Mouse (Mus musculus): ENCODE measurements around the gene Gsk3b. TPM values are rescaled to one million over a fixed set of nuclear protein-coding genes. Genes with fewer than 3 reads are reported as not detected.
"Not testable (repeated sequence)": the region's sequence is repeated elsewhere in the genome, so short reads cannot be mapped to it uniquely, and the experiment has no call there.

Gene Gsk3b
- 100 to 1,000 TPM; 142 to 170 (median 159) TPM for total RNA-seq (2022)

DNA sequence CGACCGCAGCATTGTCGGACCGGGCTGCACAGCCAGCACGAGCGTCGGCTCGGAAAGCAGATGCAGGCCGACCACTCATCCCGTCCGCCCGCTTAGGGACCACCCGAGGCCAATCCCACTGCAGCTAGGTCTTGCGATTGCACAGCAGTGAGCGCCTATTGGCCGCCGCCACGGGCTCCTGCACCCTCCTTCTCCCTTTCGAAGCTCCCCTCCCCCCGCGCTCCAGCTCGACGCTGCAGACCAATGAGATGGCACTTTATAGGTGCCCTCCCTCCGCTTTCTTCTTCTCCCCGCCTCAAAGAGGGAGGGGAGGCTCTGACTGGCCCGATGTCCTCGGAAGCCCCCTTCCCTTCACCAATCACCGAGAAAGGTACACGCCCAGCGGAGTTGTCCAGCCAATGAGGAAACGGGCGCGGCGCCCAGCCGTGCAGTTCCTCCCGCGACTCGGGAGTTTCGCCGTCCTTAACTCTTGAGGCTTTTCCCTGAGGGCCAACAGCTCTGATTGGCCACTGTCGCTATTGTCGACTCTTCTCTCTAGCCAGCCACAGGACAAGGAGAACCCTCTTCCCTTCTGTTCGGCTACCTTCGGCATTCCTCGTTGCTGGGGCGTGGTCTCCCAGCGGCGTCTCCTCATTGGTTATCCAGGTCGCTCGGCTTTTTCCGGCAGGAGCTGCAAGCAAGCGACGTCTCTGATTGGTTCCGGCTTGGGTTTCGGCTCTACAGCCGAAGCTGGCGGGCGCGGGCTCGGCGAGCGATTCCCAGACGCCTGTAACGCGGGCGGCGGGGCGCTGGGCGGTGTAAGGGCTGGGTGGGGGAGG lies at the start of gene Gsk3b:
TSS of gene Gsk3b (plus strand) at position 373 of the 818 bp plus-strand sequence.
- peak; percentile 100 for DNase-seq (ENCODE audit: low spot score in 2 of 2)

DNA sequence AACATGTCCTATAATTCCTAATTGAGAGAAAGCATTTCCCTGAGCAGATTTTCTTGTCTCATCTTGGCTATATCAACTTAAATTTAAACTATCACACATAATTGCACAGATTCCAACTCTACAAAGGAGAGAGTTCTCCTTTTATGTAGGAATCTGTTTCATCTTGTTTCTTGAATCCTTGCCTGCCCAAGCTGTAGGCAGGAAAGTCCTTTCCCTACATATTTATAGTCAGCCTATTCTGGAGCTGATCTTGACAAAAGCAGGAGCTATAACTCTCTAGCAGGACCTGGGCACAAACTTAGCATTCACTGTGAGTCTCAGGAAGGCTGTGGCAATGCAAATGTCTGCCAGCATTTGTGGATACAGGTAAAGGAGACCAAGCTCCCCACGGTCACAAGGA lies 46.6 kb upstream of the Gsk3b start:
- DNase-seq (ENCODE audit: low spot score in 2 of 2): no peak

DNA sequence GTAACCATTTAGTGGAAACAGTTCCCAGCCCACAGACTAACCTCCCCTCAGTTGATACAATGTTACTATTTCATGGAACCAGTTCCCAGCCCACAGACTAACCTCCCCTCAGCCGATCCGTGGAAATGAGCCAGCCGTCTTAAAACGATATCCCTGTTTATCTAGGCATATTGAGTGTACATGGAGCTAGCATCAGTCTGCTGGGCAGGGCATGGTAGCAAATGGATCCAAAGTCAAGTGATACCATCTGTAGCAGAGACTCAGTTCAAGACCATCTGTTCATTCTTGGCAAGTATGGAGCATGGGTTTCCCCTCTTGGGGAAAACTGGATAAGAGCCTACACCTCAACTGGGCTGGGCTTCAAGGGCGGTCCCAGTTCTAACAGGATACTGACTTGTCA lies 44.2 kb upstream of the Gsk3b start:
- peak; percentile 25 to 43 for DNase-seq (ENCODE audit: low spot score in 2 of 2)

DNA sequence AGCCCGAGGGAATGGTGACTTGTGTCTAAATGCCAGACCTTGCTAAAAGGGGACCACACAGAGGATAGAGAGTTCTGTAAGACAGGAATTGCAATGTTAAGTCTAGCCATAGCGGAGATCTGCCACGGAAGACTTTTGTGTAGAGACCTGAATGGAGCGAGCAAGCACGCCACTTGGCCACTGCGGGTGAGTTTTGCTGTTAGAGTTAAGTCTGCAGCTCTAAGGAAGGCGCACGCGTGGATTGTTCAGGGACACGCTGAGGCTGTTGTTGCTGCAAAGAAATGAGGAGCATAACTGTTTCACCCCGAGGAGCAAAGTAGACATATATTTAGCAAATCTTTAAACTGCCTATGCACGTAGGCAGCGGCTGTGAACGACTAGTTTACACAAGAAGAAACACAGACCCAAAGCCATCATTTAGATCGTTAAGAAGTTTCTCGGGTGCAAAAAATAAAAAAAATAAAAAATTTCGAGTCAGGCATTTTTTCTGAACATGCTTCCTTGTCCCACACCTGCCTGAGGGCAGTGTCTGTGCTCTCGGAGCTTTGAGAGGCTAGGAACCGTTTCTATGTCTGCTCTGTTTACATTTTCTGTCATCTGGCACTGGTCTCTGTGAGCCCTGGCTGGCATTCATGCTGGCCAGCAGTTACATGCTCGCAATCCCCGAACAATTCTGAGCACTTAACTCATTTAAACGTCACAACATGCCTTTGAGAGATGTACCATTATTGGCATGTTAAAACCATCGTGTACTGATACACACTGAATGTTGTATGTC lies 40.8 kb upstream of the Gsk3b start:
- no peak for DNase-seq (ENCODE audit: low spot score in 2 of 2)

DNA sequence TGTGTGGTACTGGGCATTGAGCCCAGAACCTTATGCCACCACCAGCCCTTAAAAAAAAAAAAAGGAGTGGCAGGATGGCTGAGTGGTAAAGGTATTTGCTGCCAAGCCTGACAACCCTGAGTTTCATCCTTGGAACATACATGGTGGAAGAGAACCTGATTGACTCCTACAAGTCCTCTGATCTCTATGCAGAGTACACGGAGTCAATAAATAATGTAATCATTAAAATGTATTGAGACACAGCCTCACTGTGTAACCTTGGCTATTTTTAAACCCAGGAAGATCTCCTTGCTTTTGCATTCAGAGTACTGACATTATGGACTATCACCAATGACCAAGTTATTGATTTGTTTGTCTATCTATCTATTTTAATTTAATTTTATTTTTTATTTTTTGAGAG lies 30.9 kb upstream of the Gsk3b start:
- no peak for DNase-seq (ENCODE audit: low spot score in 2 of 2)

DNA sequence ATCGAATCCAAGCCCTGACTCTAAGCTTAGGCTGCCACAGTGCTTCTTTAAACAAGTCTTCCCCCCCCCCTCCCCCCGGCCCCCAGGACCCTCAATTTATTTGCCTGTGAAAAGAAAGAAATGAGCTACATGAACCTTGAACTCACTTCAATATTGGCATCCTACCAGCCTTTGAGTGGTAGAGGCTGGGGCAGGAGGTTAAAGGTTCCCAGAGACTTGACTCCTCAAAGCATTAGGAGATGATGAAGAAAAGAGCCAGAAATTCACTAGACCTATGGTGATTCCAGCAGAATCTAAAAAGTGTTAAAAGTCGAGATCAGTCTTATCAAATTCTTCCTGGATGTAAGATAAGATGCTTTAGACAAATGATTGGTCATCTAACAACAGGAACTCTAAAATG lies 30.0 kb upstream of the Gsk3b start:
- no peak for DNase-seq (ENCODE audit: low spot score in 2 of 2)

DNA sequence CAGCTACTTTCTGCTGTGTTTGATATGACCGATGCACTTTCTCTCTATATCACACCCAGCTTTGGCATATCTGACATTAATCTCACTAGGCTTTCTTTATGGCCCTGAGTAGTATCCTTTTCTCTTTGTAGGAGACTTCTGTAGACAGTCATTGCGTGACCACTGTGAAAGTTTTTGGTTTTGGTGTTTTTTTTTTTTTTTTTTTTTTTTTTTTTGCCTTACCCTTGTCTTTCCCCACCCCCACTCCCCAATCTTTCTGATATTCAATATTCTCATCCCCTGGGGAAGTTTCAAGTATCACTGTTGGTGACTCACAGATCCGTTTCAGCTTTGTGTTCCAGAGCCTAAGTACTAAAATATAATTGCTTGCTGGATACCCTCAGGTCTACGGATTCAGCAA lies 29.2 kb upstream of the Gsk3b start:
- no peak for DNase-seq (ENCODE audit: low spot score in 2 of 2)

DNA sequence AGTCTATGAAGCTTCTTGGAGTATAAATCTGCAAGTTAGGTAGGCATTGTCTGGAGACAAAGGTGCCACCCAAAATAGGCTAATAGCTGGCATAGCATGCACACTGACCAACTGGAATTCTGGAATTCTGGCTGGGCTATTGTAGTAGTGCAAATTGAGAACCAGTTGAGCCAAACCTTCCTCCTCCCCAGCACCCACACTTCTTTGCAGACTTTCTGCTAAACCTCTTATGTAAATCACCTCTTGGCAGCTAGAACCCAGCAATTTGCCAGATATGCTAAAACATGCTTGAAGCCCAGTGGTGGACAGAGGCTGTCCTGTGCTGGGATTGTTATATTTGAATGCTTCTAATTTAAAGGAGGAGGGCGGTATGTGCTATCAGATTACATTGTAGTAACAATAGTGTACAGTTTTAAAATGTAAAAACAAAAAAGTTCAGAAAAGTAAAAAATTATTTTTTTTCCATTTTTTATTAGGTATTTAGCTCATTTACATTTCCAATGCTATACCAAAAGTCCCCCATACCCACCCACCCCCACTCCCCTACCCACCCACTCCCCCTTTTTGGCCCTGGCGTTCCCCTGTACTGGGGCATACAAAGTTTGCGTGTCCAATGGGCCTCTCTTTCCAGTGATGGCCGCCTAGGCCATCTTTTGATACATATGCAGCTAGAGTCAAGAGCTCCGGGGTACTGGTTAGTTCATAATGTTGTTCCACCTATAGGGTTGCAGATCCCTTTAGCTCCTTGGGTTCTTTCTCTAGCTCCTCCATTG lies 14.8 kb upstream of the Gsk3b start:
- DNase-seq (ENCODE audit: low spot score in 2 of 2): not testable (repeated sequence)

DNA sequence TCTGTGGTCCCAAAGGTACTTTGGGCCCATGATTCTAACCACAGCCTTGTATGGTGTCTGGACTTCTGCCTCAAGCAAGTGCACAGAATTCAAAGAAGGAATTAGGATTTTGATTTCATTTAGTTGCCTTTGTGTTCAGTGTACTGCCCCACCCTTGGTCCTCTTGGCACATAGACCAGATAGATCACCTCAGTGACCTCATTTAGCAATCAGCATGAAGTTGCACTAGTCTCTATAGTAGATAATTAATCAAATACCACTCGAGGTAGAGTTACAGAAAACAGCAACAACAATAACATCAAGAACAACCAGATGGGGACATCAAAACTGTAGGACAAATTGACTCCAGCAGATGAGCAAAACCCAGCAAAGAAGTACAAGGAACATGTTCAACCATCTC lies 8.6 kb upstream of the Gsk3b start:
- no peak for DNase-seq (ENCODE audit: low spot score in 2 of 2)

DNA sequence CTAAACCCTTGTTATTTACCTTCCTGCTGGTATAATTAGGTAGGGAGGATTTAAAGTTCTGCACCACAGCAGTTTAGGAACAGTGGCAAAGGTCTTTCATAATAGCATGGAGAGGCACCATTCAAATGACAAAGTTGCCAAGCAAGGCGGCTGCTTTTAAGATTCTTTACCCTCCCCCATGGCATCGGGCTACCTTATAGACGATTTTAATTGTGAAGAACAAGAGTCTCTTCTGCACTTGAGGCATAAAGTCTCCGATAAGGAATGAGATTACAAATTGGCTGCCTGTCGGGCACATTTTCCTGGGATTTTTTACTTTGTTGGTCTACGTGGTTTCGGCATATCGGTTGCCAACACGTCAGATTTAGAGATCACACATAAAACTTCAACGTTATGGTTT lies 1.6 kb upstream of the Gsk3b start:
- DNase-seq (ENCODE audit: low spot score in 2 of 2): no peak

DNA sequence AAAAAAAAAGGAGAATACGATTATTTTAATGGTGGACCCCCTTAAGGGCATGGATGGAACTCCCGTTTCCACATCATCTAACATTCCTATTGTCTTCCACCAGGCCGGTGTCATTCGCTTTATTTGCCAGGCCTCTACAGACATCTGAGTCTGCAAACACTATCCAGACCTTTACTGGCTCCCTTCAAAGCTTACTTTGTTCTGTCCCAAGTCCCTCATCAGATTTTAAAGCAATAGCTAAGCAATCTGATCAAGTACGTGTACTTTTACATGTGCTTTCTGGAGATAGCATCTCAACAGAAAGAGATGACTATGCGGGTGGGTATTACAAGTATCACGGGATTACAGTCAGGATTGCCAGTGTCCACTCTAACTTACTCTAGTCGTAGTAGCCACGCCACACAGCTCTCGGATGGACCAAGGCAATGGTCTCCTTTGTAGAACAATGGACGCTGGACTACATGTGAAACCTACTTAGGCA lies 1.1 kb upstream of the Gsk3b start:
- no peak for DNase-seq (ENCODE audit: low spot score in 2 of 2)

DNA sequence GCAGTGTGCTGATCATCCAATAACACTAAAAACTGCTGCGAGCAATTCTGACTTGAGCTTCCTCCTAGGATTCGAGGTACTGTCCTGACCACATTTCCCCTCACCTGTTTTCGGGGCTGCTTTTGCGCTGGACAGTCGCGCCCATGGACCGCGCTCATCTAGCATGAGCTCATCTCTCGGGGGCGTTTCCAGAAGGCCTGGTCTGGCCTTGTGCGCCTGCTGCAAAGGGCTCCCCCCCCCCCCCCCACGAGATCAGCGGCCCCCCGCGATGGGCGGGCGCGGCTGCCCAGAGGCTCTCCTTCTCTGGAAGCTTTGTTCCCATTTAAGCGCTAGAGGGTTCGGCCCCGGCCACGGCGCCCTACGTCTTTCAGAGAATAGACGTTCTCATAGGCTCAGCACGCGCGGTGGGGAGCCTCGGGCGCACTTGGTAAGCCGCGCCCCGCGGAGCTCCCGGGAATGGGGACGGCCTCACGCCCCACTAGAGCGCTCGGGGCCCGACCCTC lies 624 bp upstream of the Gsk3b start:
- peak in 1 of 2 experiments; percentile 52 for DNase-seq (ENCODE audit: low spot score in 2 of 2)

DNA sequence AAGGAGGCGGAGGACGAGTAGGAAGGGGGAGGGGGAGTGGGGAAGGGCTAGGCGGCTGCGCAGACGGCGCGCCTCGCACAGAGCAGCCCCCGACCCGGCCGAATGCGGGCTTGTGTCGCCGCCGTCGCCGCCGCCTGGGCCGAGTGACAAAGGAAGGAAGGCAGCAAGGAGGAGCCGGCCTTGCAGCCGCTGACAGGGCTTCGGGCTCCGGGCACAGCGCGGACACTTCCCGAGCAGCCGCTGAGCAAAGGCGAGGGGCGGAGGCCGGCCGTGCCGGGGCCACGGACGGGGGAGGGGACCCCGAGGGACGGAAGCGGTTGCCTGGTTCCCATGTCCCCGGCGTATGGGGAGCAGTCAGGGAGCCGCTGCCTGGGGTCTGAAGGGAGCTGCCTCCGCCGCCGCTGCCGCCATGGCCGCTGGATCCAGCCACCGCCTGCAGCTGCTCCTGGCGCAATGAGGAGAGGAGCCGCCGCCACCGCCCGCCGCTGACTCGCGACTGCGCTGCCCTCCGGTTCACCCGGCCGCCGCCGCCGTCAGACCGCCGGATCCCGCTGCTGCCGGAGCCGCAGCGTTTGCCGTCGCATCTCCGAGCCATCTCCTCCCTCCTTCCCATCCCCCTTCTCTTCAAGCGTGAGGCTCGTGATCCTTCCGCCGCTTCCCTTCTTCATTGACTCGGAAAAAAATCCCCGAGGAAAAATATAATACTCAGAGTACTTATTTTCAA lies 808 bp downstream of the Gsk3b start:
- peak in 1 of 2 experiments; percentile 48 for DNase-seq (ENCODE audit: low spot score in 2 of 2)

DNA sequence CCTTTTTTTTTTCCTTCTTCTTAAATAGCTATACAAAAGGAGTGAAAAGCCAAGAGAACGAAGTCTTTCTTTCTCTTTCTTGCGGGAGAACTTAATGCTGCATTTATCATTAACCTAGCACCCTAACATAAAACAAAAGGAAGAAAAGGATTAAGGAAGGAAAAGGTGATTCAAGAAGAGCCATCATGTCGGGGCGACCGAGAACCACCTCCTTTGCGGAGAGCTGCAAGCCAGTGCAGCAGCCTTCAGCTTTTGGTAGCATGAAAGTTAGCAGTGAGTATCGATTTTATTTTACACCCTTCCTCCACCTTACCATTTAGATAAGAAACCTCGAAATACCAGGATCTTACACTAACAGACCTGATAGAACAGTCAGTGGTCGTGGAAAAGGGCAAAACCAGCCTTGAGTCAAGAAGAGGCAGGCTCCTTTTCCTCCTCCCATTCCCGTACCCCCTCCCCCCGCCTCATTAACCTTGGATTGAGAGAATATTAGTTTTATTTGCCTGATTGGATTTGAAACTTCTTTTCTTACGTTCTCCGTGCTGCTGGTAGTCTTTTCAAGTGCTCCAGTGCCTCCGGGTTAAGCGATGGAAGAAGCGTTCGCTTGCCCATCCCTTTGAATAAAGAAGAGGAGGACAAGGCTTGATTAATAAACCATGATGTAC lies 1.7 kb downstream of the Gsk3b start:
- DNase-seq (ENCODE audit: low spot score in 2 of 2): no peak

DNA sequence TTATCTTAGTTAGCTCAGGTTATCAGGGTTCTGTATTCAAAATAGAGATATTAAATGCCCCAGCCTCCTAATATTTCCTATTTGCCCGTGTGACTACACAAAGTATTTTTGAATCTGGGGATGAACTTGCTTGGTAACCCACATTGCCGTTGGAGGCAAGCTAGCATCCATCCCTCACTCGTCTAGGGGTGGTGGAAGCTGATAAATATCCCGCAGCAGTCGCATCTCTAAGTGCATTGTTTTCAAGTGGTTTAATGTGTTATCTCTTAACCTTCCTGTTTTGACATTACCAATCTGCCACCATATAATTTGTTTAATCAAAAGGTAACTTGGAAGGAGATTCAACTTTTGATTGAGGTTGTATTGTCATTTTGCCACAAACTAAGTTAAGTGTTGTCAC lies 2.2 kb downstream of the Gsk3b start:
- DNase-seq (ENCODE audit: low spot score in 2 of 2): no peak

DNA sequence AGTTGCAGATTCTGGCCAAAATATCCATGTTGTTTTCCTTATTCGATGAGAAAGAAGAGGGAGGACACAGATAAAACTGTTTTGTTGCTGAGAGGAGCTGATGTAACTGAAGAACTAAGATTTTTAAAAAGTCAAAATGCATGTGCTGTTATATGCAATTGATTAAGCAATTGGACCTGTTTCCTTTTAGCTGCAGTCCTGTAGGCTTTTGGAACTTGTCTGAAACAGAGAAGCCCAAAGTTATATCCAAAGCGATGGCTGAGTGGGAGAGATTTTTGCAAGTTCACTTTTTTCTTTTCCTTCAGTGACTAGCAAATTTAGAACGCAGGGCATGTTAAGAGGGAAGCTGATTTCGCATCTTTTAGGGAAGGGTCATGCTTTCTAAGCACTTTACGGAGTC lies 2.9 kb downstream of the Gsk3b start:
- no peak for DNase-seq (ENCODE audit: low spot score in 2 of 2)

DNA sequence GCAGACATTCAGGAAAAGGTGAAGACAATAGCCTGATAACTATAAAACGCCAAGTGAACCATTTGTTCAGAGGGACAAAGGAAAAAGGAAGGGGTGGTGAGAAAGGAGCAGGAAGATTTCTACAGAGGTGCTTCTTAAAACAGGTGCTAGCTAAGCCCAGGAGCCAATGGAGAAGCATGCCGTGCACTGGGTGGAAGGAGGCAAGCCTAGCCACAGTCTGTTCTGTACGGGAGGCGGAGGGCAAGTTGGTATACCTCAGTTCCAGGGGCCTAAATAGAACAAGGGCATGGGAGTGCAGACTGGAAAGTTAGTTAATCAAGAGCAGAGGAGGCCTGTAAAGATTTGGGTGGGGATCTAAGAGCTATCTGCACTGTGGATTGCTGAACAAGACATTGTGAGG lies 3.8 kb downstream of the Gsk3b start:
- DNase-seq (ENCODE audit: low spot score in 2 of 2): no peak

DNA sequence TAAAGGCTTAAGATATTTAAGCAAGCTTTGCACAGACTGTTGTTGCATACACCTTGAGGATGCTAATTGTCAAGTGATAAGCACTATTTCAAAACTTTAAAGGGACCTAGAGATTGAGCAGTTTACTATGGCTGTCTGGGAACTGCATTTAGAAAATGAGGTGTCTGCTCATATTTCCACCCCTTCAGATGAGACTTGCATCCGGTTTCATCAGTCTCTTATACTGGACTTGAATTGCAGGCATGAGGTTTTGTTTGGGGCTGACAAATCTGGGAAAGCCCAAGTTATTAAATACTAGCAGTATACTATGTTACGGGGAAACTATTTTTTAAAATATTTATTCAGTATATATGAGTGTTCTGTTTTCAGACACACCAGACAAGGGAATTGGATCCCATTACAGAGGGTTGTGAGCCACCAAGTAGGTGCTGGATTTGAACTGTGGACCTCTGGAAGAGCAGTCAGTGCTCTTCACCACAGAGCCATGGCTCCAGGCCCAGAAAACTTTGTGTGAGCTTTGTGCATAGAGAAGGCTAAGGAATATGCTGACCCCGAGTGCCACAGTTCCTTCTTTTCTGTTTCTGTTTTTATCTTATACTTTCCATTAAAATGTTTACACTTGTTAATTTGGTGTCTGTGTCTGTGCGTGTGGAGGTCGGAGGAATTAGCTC lies 6.5 kb downstream of the Gsk3b start:
- no peak for DNase-seq (ENCODE audit: low spot score in 2 of 2)

DNA sequence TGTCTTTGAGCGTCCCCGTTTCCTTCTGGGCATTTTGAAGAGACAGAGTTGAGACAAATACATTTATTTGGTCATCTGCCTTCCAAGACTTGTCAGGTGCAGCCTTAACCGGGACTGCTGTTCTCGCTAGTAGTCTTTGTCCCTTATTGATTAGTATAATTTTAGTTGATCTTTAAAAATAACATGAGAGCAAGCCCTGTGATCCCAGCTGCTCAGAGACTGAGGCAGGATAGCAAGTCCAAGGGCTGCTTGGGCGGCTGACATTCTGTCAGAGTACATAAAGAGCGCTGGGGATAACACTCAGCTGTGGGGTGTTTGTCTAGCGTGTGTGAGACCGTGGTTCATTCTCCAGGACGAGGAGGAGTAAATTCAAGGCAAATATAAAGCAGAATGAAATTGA lies 8.7 kb downstream of the Gsk3b start:
- no peak for DNase-seq (ENCODE audit: low spot score in 2 of 2)

DNA sequence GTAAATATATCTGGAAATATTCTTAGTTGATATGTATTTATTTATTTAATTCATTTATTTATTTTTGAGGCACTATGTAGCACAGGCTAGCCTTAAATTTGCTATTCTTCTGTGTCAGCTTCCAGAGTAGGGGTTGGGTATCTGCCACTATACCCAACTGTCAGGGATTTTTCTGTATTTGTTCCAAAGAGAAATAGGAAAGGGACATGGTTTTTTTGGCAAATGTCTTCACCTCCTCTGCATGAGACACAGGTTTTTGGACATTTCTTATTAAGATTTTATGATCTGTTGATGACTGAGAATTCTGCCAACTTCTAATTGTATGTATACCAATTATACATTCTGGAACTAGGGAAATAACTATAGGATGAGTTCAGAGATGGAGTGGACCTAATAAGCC lies 10.5 kb downstream of the Gsk3b start:
- DNase-seq (ENCODE audit: low spot score in 2 of 2): no peak

Data from layer of hippocampus, adult 8-10 months (tissue).